Mouse (Mus musculus) heart, embryonic 11.5 days (tissue): ENCODE data around the gene Dock9. TPM values are rescaled to one million over a fixed set of nuclear protein-coding genes. Genes with fewer than 3 reads are reported as not detected.

ENCODE experiments used
- ATAC-seq: fragments of 200-750 bp; cut with Nextera tagmentation; replicated peaks from 2 replicates; pipeline ENCODE4 v1.8.0; 2017; ENCODE audit warnings: moderate library complexity; ENCODE audit not compliant: insufficient number of reproducible peaks, low FRiP score, low TSS enrichment
- H3K27ac ChIP-seq: fragments of 300-500 bp; sonication (generic); 2 replicates; pipeline ENCODE4 v1.5.1; 2014; ENCODE audit warnings: mild to moderate bottlenecking, low read depth, low read length
- H3K27me3 ChIP-seq: fragments of 300-500 bp; sonication (generic); 2 replicates; pipeline ENCODE4 v1.6.1; 2014; ENCODE audit warnings: mild to moderate bottlenecking, low read length, mixed read lengths; ENCODE audit not compliant: control insufficient read depth, insufficient read depth
- H3K36me3 ChIP-seq: fragments of 300-500 bp; sonication (generic); 2 replicates; pipeline ENCODE4 v1.6.1; 2014; ENCODE audit warnings: mild to moderate bottlenecking, low read length, moderate library complexity, mixed read lengths; ENCODE audit not compliant: control insufficient read depth, insufficient read depth
- H3K4me1 ChIP-seq: fragments of 300-500 bp; sonication (generic); 2 replicates; pipeline ENCODE4 v1.6.1; 2014; ENCODE audit warnings: low read length; ENCODE audit not compliant: control insufficient read depth, insufficient read depth
- H3K4me2 ChIP-seq: fragments of 300-500 bp; sonication (generic); 2 replicates; pipeline ENCODE4 v1.6.1; 2014; ENCODE audit warnings: mild to moderate bottlenecking, moderate library complexity
- H3K4me3 ChIP-seq: fragments of 300-500 bp; sonication (generic); 2 replicates; pipeline ENCODE4 v1.5.1; 2014; ENCODE audit warnings: low read depth, low read length
- H3K9ac ChIP-seq: fragments of 300-500 bp; sonication (generic); 2 replicates; pipeline ENCODE4 v1.6.1; 2014; ENCODE audit warnings: mild to moderate bottlenecking, low read depth, low read length, moderate library complexity
- H3K9me3 ChIP-seq: fragments of 300-500 bp; sonication (generic); replicated peaks from 2 replicates; pipeline ENCODE4 v1.6.1; 2016; ENCODE audit warnings: low read length; ENCODE audit not compliant: control insufficient read depth
- WGBS: fragments of 180-500 bp; shearing (Covaris S2); extraction: QIAGEN DNeasy Blood & Tissue Kit; methylation state at CpG from one replicate; pipeline ENCODE4 v1.1.7; 2014; ENCODE audit not compliant: insufficient replicate concordance; 5-methylcytosine and 5-hydroxymethylcytosine counted together
- polyA plus RNA-seq: library from polyadenylated mRNA; unstranded; fragments of >200 nt; fragmentation: Nextera tagmentation; extraction: Ambion mirVana; gene quantifications from 2 replicates; pipeline ENCODE4 v1.2.1, GENCODE M21; 2014

Dock9 gene
- polyA plus RNA-seq, 1 experiment from 2014 or later = 6.7 TPM

DNA sequence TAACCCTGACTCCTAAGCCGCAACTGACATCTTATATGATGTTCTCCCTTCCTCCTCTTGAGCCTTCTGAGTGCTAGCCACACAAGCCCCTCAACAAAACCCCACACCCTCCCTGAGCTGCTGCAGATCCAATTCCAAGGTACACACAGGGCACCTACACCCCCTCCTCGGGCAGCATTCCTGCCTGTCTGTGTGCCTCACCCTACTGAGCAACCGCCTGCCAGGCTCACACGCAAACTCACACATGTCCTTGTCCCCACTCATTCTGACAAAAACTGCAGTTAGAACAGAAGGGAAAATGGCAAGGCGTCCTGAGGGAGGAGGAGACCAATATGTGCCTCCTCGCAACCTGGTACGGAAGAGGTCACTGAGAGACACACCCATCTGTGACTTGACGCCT is 60.4 kb downstream of the Dock9 start:
- WGBS = 77% methylated on average over 8 of the region's 8 CpGs
- no peaks in the 10 kb centered on the region for H3K27me3 ChIP-seq
- no peak for ATAC-seq
- H3K9ac ChIP-seq = no peak overlapping the region
- H3K36me3 ChIP-seq = no peaks in the 10 kb centered on the region
- no peak overlapping the region for H3K4me2 ChIP-seq
- H3K4me1 ChIP-seq = 0 out of 2 replicates have a peak, but pooled peaks cover 4% of the 10 kb centered on the region
- H3K9me3 ChIP-seq = no peaks in the 10 kb centered on the region
- H3K4me3 ChIP-seq = no peak overlapping the region
- H3K27ac ChIP-seq = no peak overlapping the region

DNA sequence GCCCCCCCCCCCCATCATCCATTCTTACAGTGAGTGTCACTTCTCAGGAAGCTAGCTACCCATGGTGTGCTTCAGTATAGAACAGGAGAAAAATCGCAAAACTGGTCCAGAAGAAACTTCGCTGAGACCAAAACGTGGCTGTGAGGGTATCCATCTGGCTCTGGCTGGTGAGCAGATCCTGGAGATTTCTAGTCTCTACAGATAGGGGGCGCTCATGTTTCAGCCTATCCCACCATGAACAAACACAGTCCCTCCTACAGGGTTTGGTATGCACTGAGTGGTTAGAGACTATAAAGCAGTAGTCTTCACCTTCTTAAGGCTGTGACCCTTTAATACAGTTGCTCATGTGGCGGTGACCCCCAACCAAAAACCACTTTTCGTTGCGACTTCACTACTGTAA is 62.0 kb downstream of the Dock9 start:
- Histone ChIP-seq H3K9me3 (no peaks in the 10 kb centered on the region), H3K36me3 (no peaks in the 10 kb centered on the region), H3K9ac (no peak overlapping the region), H3K4me2 (no peak overlapping the region), H3K4me3 (no peak overlapping the region), H3K4me1 (0 out of 2 replicates have a peak, but pooled peaks cover 4% of the 10 kb centered on the region), H3K27ac (no peak overlapping the region), H3K27me3 (no peaks in the 10 kb centered on the region)
- 53% methylated on average over 7 of the region's 7 CpGs for WGBS
- no peak for ATAC-seq

DNA sequence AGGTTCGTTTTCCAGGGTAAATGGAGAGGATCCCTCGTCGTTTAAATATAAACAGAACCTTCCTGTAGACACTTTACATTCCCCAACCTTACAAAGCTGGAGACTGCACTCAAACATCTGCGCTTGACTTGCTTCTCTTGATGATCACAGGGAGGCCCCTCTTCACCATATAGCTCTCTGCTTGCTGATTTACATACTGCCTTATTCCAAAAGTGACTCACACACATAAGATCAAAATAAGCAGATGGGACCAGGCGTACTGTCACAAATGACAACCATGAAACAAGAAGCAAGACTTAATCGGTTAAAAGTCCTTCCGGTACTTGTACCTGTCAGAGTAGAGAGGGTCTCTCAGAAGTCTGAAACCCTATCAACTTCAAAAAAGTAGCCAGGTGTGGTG is 63.4 kb downstream of the Dock9 start:
- Histone ChIP-seq H3K9me3 (no peaks in the 10 kb centered on the region), H3K36me3 (no peaks in the 10 kb centered on the region), H3K9ac (no peak overlapping the region), H3K27ac (no peak overlapping the region), H3K4me1 (0 out of 2 replicates have a peak, but pooled peaks cover 4% of the 10 kb centered on the region), H3K27me3 (no peaks in the 10 kb centered on the region), H3K4me2 (no peak overlapping the region), H3K4me3 (no peak overlapping the region)
- WGBS = 75% methylated on average over 7 of the region's 7 CpGs
- no peak for ATAC-seq

DNA sequence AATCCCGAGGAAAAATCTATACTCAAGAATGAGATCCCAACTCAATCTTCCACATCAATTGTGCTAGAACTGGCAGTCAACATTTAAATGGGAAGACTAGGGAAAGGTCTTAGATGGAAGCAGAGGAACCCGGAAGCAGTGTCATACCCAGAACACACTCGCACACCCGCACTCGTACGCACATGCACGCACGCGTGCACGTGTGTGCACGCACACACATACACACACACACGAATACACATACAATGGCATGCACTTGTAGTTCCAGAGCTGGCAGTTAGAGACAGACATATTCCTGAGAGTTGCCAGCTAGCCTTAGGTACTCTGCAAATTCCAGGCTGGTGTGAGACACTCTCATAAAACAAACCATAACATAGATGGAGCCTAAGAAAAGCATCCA is 63.9 kb downstream of the Dock9 start:
- 95% methylated on average over 12 of the region's 12 CpGs for WGBS
- no peaks in the 10 kb centered on the region for H3K9me3 ChIP-seq
- H3K4me1 ChIP-seq = 0 out of 2 replicates have a peak, but pooled peaks cover 4% of the 10 kb centered on the region
- no peaks in the 10 kb centered on the region for H3K36me3 ChIP-seq
- H3K4me3 ChIP-seq = no peak overlapping the region
- no peak overlapping the region for H3K4me2 ChIP-seq
- no peak overlapping the region for H3K27ac ChIP-seq
- H3K9ac ChIP-seq = no peak overlapping the region
- no peaks in the 10 kb centered on the region for H3K27me3 ChIP-seq
- no peak for ATAC-seq

DNA sequence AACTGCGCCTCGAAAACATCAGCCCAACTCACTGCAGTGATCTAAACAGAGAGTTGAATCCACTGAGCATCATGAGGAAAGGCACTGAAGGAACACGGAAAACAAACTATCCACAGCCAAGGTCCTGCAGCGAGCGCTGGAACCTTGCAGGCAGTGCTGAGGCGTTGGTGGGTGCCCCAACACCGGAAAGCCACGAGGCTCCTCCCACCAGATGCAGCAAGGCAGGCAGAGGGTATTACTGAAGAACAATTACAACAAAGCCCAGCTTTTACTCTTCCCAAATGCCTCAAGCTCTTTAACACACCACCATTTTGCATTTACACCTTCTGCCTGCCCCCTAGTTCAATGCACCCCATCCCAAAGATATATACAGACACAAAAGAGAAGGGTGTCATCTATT is 65.4 kb downstream of the Dock9 start:
- peak overlapping the region; percentile 35; the same call in 1 of the 2 replicates for H3K4me2 ChIP-seq
- H3K4me3 ChIP-seq = no peak overlapping the region
- no peaks in the 10 kb centered on the region for H3K27me3 ChIP-seq
- 20% methylated on average over 8 of the region's 8 CpGs for WGBS
- no peak overlapping the region for H3K9ac ChIP-seq
- no peak for ATAC-seq
- no peaks in the 10 kb centered on the region for H3K4me1 ChIP-seq
- H3K36me3 ChIP-seq = no peaks in the 10 kb centered on the region
- H3K9me3 ChIP-seq = no peaks in the 10 kb centered on the region
- H3K27ac ChIP-seq = no peak overlapping the region

- Histone ChIP-seq H3K9me3 (no peaks in the 10 kb centered on the region), H3K4me1 (no peaks in the 10 kb centered on the region), H3K4me2 (peak overlapping the region; percentile 35; the same call in 1 of the 2 replicates), H3K27ac (no peak overlapping the region), H3K4me3 (no peak overlapping the region), H3K9ac (no peak overlapping the region), H3K36me3 (no peaks in the 10 kb centered on the region), H3K27me3 (no peaks in the 10 kb centered on the region)
- WGBS = 19% methylated on average over 6 of the region's 6 CpGs
- peak; percentile 87 for ATAC-seq
Observed at GRCm38 (mm10) chr14:121731688-121732168, 65.9 kb downstream of the Dock9 start.

- no peak overlapping the region for H3K9ac ChIP-seq
- no peak overlapping the region for H3K4me3 ChIP-seq
- no peak; the same call in 1 of the 2 replicates for ATAC-seq
- WGBS = 57% methylated on average over 3 of the region's 3 CpGs
- H3K27ac ChIP-seq = no peak overlapping the region
- no peaks in the 10 kb centered on the region for H3K4me1 ChIP-seq
- no peak overlapping the region for H3K4me2 ChIP-seq
- H3K27me3 ChIP-seq = no peaks in the 10 kb centered on the region
- no peaks in the 10 kb centered on the region for H3K9me3 ChIP-seq
- H3K36me3 ChIP-seq = no peaks in the 10 kb centered on the region
Observed at GRCm38 (mm10) chr14:121730966-121731365, 66.7 kb downstream of the Dock9 start.

- 78% methylated on average over 8 of the region's 8 CpGs for WGBS
- Histone ChIP-seq H3K4me2 (no peak overlapping the region), H3K9ac (no peak overlapping the region), H3K36me3 (no peaks in the 10 kb centered on the region), H3K4me3 (no peak overlapping the region), H3K27me3 (no peaks in the 10 kb centered on the region), H3K4me1 (peaks cover 2% of the 10 kb centered on the region), H3K27ac (no peak overlapping the region), H3K9me3 (no peaks in the 10 kb centered on the region)
- ATAC-seq = no peak
Observed at GRCm38 (mm10) chr14:121727996-121728395, 69.6 kb downstream of the Dock9 start.

DNA sequence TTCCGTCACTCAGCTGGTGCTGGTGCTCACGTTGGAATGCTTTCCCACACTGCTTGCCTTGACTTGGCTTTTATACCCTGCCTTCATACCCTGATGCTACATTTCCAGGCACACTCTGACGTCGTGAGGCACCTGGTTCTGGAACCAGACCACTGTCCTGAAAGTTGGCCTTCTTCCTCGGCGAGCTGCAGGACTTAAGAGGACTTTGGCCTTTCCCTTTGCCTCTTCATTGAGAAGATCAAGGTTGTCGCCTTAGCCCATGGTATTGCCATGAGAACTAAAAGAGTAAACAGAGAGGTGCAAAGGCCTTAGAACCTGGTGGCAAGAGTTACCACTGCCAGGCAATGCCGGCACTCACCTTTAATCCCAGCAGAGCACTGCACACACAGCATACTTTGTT is 73.1 kb downstream of the Dock9 start:
- Histone ChIP-seq H3K36me3 (no peaks in the 10 kb centered on the region), H3K4me2 (no peak overlapping the region), H3K27ac (no peak overlapping the region), H3K27me3 (no peaks in the 10 kb centered on the region), H3K9ac (no peak overlapping the region), H3K9me3 (no peaks in the 10 kb centered on the region), H3K4me1 (peaks cover 10% of the 10 kb centered on the region), H3K4me3 (no peak overlapping the region)
- ATAC-seq = no peak
- 88% methylated on average over 8 of the region's 8 CpGs for WGBS
